Mouse (Mus musculus) lung, postnatal 0 days (tissue): ENCODE data around the gene Mtg2. TPM values are rescaled to one million over a fixed set of nuclear protein-coding genes. Genes with fewer than 3 reads are reported as not detected.

Experiments used
- ATAC-seq: fragments of 200-750 bp; cut with Nextera tagmentation; 2 replicates; pipeline ENCODE4 v1.8.0; 2017; ENCODE audit warnings: moderate library complexity
- DNase-seq: peaks from one replicate; pipeline ENCODE4 v3.0.0-alpha.2; 2016; ENCODE audit warnings: low spot score
- H3K27ac ChIP-seq: fragments of 300-500 bp; sonication (generic); 2 replicates; pipeline ENCODE4 v1.5.1; 2014; ENCODE audit warnings: antibody characterized with exemption, mild to moderate bottlenecking, low read length, mixed read lengths
- H3K27me3 ChIP-seq: fragments of 300-500 bp; sonication (generic); replicated peaks from 2 replicates; pipeline ENCODE4 v1.6.1; 2014; ENCODE audit warnings: low read length, mixed read lengths; ENCODE audit not compliant: insufficient read depth
- H3K36me3 ChIP-seq: fragments of 300-500 bp; sonication (generic); 2 replicates; pipeline ENCODE4 v1.6.1; 2014; ENCODE audit warnings: low read length, mixed read lengths; ENCODE audit not compliant: insufficient read depth
- H3K4me1 ChIP-seq: fragments of 300-500 bp; sonication (generic); 2 replicates; pipeline ENCODE4 v1.6.1; 2014; ENCODE audit warnings: antibody characterized with exemption, low read depth, low read length, mixed read lengths; ENCODE audit not compliant: insufficient read depth
- H3K4me2 ChIP-seq: fragments of 300-500 bp; sonication (generic); replicated peaks from 2 replicates; pipeline ENCODE4 v1.6.1; 2014; ENCODE audit warnings: low read depth, mild to moderate bottlenecking, low read length, moderate library complexity, mixed read lengths
- H3K4me3 ChIP-seq: fragments of 300-500 bp; sonication (generic); 2 replicates; pipeline ENCODE4 v1.5.1; 2014; ENCODE audit warnings: low read depth, low read length
- H3K9ac ChIP-seq: fragments of 300-500 bp; sonication (generic); replicated peaks from 2 replicates; pipeline ENCODE4 v1.6.1; 2014; ENCODE audit warnings: low read depth, mild to moderate bottlenecking
- H3K9me3 ChIP-seq: fragments of 300-500 bp; sonication (generic); 2 replicates; pipeline ENCODE4 v1.6.1; 2016; ENCODE audit warnings: low read length, mixed read lengths
- CTCF ChIP-seq: IDR thresholded peaks from 2 replicates; pipeline ENCODE4 v1.5.1; 2016; ENCODE audit warnings: antibody characterized with exemption, mild to moderate bottlenecking
- EP300 ChIP-seq: IDR thresholded peaks from 2 replicates; pipeline ENCODE4 v1.6.1; 2016; ENCODE audit warnings: antibody characterized with exemption, mild to moderate bottlenecking, control low read depth
- WGBS: fragments of 180-500 bp; shearing (Covaris S2); extraction: QIAGEN DNeasy Blood & Tissue Kit; methylation state at CpG from one replicate; pipeline ENCODE4 v1.1.7; 2014; 5-methylcytosine and 5-hydroxymethylcytosine counted together
- polyA plus RNA-seq: library from polyadenylated mRNA; unstranded; fragments of >200 nt; fragmentation: Nextera tagmentation; extraction: Ambion mirVana; gene quantifications from 2 replicates; pipeline ENCODE4 v1.2.1, GENCODE M21; 2015

Mtg2 gene
- polyA plus RNA-seq, 1 experiment from 2014 or later = 18.7 TPM

- peak; percentile 60 for DNase-seq
- no peaks in the 10 kb centered on the region for H3K27me3 ChIP-seq
- H3K4me2 ChIP-seq = no peak overlapping the region
- WGBS = 58% methylated on average over 8 of the region's 8 CpGs
- H3K4me3 ChIP-seq = no peak overlapping the region
- no peaks in the 10 kb centered on the region for H3K9me3 ChIP-seq
- peak overlapping the region; percentile 68 for H3K27ac ChIP-seq
- peaks cover 50% of the 10 kb centered on the region for H3K4me1 ChIP-seq
- TF ChIP-seq EP300 (peak; percentile 92), CTCF (no peak)
- no peaks in the 10 kb centered on the region for H3K36me3 ChIP-seq
- ATAC-seq = peak; percentile 1; the same call in 1 of the 2 replicates
- no peak overlapping the region for H3K9ac ChIP-seq
Observed at GRCm38 (mm10) chr2:180116741-180117484, 46.5 kb downstream of the Mtg2 start.

- no peak overlapping the region for H3K4me2 ChIP-seq
- H3K27me3 ChIP-seq = no peaks in the 10 kb centered on the region
- H3K9ac ChIP-seq = no peak overlapping the region
- DNase-seq = peak; percentile 84
- ATAC-seq = no peak
- H3K4me3 ChIP-seq = no peak overlapping the region
- H3K27ac ChIP-seq = peak overlapping the region; percentile 81
- peaks cover 50% of the 10 kb centered on the region for H3K4me1 ChIP-seq
- no peaks in the 10 kb centered on the region for H3K36me3 ChIP-seq
- WGBS = 6% methylated on average over 13 of the region's 13 CpGs
- TF ChIP-seq EP300 (no peak), CTCF (no peak)
- no peaks in the 10 kb centered on the region for H3K9me3 ChIP-seq
Observed at GRCm38 (mm10) chr2:180117485-180118194, 47.3 kb downstream of the Mtg2 start.

- Histone ChIP-seq H3K9me3 (no peaks in the 10 kb centered on the region), H3K9ac (peak within 1 kb of the TSS; percentile 77), H3K4me2 (peak within 1 kb of the TSS; percentile 88), H3K36me3 (no peaks in the 10 kb centered on the region), H3K27me3 (no peaks in the 10 kb centered on the region), H3K4me1 (peaks cover 50% of the 10 kb centered on the region), H3K4me3 (peak within 1 kb of the TSS; percentile 81), H3K27ac (peak within 1 kb of the TSS; percentile 91)
- DNase-seq = peak; percentile 100
- ATAC-seq = peak; percentile 96
- TF ChIP-seq EP300 (no peak; the same call in 1 of the 2 replicates), CTCF (no peak)
- 1% methylated on average over 53 of the region's 55 CpGs for WGBS
Observed at GRCm38 (mm10) chr2:180118661-180119438, 48.5 kb downstream of the Mtg2 start, which contains the start of gene Osbpl2. Osbpl2 (plus strand) TSS chr2:180119306.

GRCm38 (mm10) chr2:180119439-180120291, 49.3 kb downstream of the Mtg2 start:
- H3K27me3 ChIP-seq = no peaks in the 10 kb centered on the region
- H3K27ac ChIP-seq = peak overlapping the region; percentile 91
- H3K9ac ChIP-seq = peak overlapping the region; percentile 77
- DNase-seq (peak; percentile 56), ATAC-seq (peak; percentile 12)
- under 1% methylated on average over 53 of the region's 68 CpGs for WGBS
- peak overlapping the region; percentile 88 for H3K4me2 ChIP-seq
- H3K36me3 ChIP-seq = no peaks in the 10 kb centered on the region
- peak overlapping the region; percentile 81 for H3K4me3 ChIP-seq
- H3K9me3 ChIP-seq = no peaks in the 10 kb centered on the region
- peaks cover 43% of the 10 kb centered on the region for H3K4me1 ChIP-seq
- TF ChIP-seq CTCF (0 out of 2 replicates have a peak, but pooled peaks have one; percentile 8), EP300 (no peak)

- DNase-seq (no peak), ATAC-seq (no peak)
- H3K36me3 ChIP-seq = no peaks in the 10 kb centered on the region
- H3K27ac ChIP-seq = peak overlapping the region; percentile 91; the same call in 1 of the 2 replicates
- no peaks in the 10 kb centered on the region for H3K27me3 ChIP-seq
- no peaks in the 10 kb centered on the region for H3K9me3 ChIP-seq
- WGBS = 36% methylated on average over 5 of the region's 5 CpGs
- H3K4me3 ChIP-seq = peak overlapping the region; percentile 81; the same call in 1 of the 2 replicates
- H3K4me1 ChIP-seq = peaks cover 38% of the 10 kb centered on the region
- peak overlapping the region; percentile 77; the same call in 1 of the 2 replicates for H3K9ac ChIP-seq
- H3K4me2 ChIP-seq = peak overlapping the region; percentile 88
- TF ChIP-seq CTCF (no peak), EP300 (no peak)
Observed at GRCm38 (mm10) chr2:180120292-180120761, 49.9 kb downstream of the Mtg2 start.
